Mouse (Mus musculus) MEL (cell line): Measurements from ENCODE around the gene Prkag1.

Source experiments
- TCF12 ChIP-seq: IDR thresholded peaks from 2 replicates; pipeline ENCODE4 v1.6.1; 2014; ENCODE audit warnings: low read depth, mild to moderate bottlenecking, inconsistent platforms, low read length, improper control_type of control experiment, moderate library complexity
- ZMIZ1 ChIP-seq: IDR thresholded peaks from 2 replicates; pipeline ENCODE4 v1.6.1; 2012; ENCODE audit warnings: low read depth, mild to moderate bottlenecking, inconsistent platforms, low read length, improper control_type of control experiment, moderate library complexity

DNA sequence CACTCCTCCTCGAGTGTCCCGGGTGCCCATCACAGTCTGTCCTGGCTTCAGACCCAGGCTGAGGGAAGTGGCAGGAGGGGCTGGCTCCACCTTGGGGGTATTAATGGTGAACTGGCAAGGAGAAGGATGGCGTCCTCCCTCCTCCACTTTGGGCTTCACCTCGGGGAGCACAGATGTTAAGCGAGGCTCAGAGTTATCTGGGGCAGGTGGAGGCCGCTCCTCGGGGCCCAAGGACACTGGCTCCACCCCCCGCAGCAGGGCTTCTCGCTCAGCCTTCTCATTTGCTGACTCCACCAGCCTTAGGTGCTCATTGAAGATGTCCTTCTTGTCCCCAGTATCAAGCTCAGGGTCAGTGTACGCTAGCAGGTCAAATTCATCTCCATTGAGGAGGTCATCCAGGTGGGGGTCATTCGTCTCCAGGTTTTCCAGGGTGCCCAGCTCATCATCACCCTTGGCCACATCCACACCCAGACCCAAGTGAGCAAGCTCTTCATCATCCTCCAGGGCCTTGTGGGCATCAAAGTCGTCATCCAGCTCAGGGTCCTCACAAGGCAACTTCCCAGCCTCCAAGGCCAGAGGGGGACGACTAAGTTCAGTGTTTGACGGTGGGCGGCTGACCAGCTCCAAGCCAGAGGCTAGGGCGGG is 18.8 kb upstream of the Prkag1 start:
- TF ChIP-seq ZMIZ1: no peak
- no peak for TF ChIP-seq TCF12
